Mouse (Mus musculus) stomach, embryonic 16.5 days (tissue): Measurements from ENCODE around the gene Olfr1353. TPM values are rescaled to one million over a fixed set of nuclear protein-coding genes. Genes with fewer than 3 reads are reported as not detected.
"Not testable (repeated sequence)": the region's sequence is repeated elsewhere in the genome, so short reads cannot be mapped to it uniquely, and the experiment has no call there.

Experiments
- ATAC-seq: fragments of 200-750 bp; cut with Nextera tagmentation; 2 replicates; pipeline ENCODE4 v1.8.0; 2017; ENCODE audit warnings: moderate number of reproducible peaks, moderate TSS enrichment; ENCODE audit not compliant: insufficient read depth, low FRiP score
- H3K27ac ChIP-seq: fragments of 300-500 bp; sonication (generic); 2 replicates; pipeline ENCODE4 v1.5.1; 2014; ENCODE audit warnings: low read length
- H3K27me3 ChIP-seq: fragments of 300-500 bp; sonication (generic); 2 replicates; pipeline ENCODE4 v1.6.1; 2014; ENCODE audit warnings: low read length, control low read depth, mixed read lengths; ENCODE audit not compliant: control insufficient read depth, insufficient read depth
- H3K36me3 ChIP-seq: fragments of 300-500 bp; sonication (generic); 2 replicates; pipeline ENCODE4 v1.6.1; 2014; ENCODE audit warnings: low read length; ENCODE audit not compliant: control insufficient read depth, insufficient read depth
- H3K4me1 ChIP-seq: fragments of 300-500 bp; sonication (generic); 2 replicates; pipeline ENCODE4 v1.6.1; 2014; ENCODE audit warnings: low read length, control low read depth, mixed read lengths; ENCODE audit not compliant: control insufficient read depth, insufficient read depth
- H3K4me2 ChIP-seq: fragments of 300-500 bp; sonication (generic); 2 replicates; pipeline ENCODE4 v1.6.1; 2014; ENCODE audit warnings: low read depth, low read length, mixed read lengths
- H3K4me3 ChIP-seq: fragments of 300-500 bp; sonication (generic); replicated peaks from 2 replicates; pipeline ENCODE4 v1.5.1; 2014; ENCODE audit warnings: mild to moderate bottlenecking, low read length
- H3K9ac ChIP-seq: fragments of 300-500 bp; sonication (generic); 2 replicates; pipeline ENCODE4 v1.6.1; 2014; ENCODE audit warnings: low read length
- H3K9me3 ChIP-seq: fragments of 300-500 bp; sonication (generic); replicated peaks from 2 replicates; pipeline ENCODE4 v1.6.1; 2016; ENCODE audit warnings: low read length, control low read depth; ENCODE audit not compliant: control insufficient read depth
- WGBS: fragments of 180-500 bp; shearing (Covaris S2); extraction: QIAGEN DNeasy Blood & Tissue Kit; methylation state at CpG from one replicate; pipeline ENCODE4 v1.1.7; 2014; 5-methylcytosine and 5-hydroxymethylcytosine counted together
- polyA plus RNA-seq: library from polyadenylated mRNA; unstranded; fragments of >200 nt; fragmentation: Nextera tagmentation; extraction: Ambion mirVana; gene quantifications from 2 replicates; pipeline ENCODE4 v1.2.1, GENCODE M21; 2015

Olfr1353 gene
- polyA plus RNA-seq, result not detected in 2 replicates

DNA sequence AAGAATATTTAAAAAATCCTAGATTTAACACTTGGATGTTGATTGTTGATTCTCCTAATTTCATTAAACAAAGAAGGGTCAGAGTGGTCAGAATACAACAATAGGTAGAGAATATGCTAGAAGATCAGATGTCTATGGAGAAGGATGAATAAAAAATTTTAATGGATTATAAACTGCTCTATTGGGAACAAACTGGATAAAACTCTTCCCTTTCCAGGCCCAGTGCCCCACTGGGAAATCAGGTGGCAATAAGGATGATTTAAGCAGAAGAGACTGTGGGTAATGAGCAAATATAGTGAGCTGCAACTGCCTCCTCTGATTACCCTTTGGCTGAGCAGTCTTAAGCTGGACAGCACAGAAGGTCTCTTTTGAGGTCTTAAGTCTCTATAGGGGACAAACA, at the start of gene Olfr1353:
Gene Olfr1353 (plus strand): TSS at position 301 of the 400 bp plus-strand sequence.
- H3K36me3 ChIP-seq, H3K4me3 ChIP-seq, H3K27ac ChIP-seq, ATAC-seq, H3K9me3 ChIP-seq, H3K27me3 ChIP-seq, H3K4me1 ChIP-seq, H3K9ac ChIP-seq, H3K4me2 ChIP-seq: not testable (repeated sequence)

DNA sequence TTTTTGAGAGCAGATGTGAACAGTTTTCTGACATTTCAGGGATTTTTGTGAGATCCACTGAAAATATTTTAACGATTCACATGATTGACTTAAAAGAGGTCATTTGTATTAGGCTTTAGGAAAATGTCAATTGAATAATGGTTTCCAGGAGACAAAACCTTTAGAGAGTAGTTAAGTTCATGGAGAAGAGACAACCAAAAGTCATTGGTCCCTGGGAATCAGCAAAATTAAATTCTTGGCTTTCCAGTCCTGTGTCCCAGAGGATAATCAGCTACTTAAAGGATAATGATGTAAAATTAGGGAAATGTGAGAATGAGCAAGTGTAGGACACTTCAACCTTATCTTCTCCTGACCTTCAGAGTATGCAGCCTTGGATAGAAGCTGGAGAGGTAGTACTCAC, 12.8 kb upstream of the Olfr1353 start, which contains the start of gene Olfr8:
Gene Olfr8 (plus strand): TSS at position 301 of the 400 bp plus-strand sequence.
- not testable (repeated sequence) for H3K4me2 ChIP-seq, H3K27ac ChIP-seq, H3K36me3 ChIP-seq, ATAC-seq, H3K9ac ChIP-seq, H3K27me3 ChIP-seq, H3K4me1 ChIP-seq, H3K4me3 ChIP-seq, H3K9me3 ChIP-seq
- 85% methylated on average over 1 of the region's 1 CpGs for WGBS

DNA sequence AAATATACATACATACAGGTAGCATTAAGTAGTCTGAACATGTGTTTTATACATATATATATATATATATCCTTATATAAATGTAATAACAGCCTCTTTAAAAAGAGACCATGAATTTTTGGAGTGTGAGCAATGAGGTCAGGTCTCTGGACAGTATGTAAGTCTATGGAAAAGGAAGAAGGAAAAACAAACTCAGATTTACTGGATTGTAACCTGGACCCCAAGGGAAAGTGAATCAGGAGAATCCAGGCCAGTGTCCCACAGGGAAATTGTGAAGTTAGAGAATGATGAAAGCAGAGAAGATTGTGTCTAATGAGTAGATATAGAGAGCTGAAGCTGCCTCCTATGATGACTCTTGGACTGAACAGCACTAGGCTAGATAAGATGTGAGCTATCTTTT, 17.6 kb downstream of the Olfr1353 start, which contains the start of gene Olfr1352:
Gene Olfr1352 (plus strand): TSS at position 301 of the 400 bp plus-strand sequence.
- no peaks in the 10 kb centered on the region for H3K9me3 ChIP-seq
- ATAC-seq, result no peak
- H3K4me3 ChIP-seq, result no peak within 1 kb of the TSS
- no peak within 1 kb of the TSS for H3K9ac ChIP-seq
- no peak within 1 kb of the TSS for H3K4me2 ChIP-seq
- no peaks in the 10 kb centered on the region for H3K36me3 ChIP-seq
- no peaks in the 10 kb centered on the region for H3K4me1 ChIP-seq
- no peak within 1 kb of the TSS for H3K27ac ChIP-seq
- no peaks in the 10 kb centered on the region for H3K27me3 ChIP-seq

DNA sequence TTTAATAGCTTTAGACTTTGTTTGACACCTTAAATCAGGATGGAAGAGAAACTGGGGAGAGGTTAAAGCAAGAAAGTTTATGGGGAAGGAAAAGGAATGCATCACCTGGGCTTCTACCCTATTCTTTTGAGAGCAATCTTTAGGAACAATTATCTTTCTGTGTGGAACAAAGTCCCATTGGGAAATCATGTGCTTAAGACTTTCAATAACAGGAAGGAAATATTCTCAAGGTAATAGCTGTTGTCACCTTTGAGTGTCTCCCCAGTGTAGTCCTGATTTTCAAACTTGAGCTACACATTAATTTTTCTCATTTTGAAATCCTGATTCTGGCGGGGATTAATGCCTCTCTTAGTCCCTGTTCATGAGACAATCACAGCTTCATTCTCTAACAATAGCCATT, 49.1 kb downstream of the Olfr1353 start, which contains the start of gene Olfr1351:
Gene Olfr1351 (plus strand): TSS at position 301 of the 400 bp plus-strand sequence.
- Histone ChIP-seq H3K36me3 (no peaks in the 10 kb centered on the region), H3K4me3 (no peak within 1 kb of the TSS), H3K27ac (no peak within 1 kb of the TSS), H3K4me1 (no peaks in the 10 kb centered on the region), H3K4me2 (no peak within 1 kb of the TSS), H3K9me3 (no peaks in the 10 kb centered on the region), H3K27me3 (no peaks in the 10 kb centered on the region), H3K9ac (no peak within 1 kb of the TSS)
- 65% methylated on average over 1 of the region's 1 CpGs for WGBS
- no peak for ATAC-seq

Other genes starting within 250 kb of the Olfr1353 start
- 3.0 and 4.8 TPM in 2 replicates for gene Casp14, start 245.0 kb upstream of the Olfr1353 start, polyA plus RNA-seq
- gene Ccdc105, start 210.2 kb upstream of the Olfr1353 start, polyA plus RNA-seq, result not detected in 2 replicates
- gene Slc1a6, start 182.8 kb upstream of the Olfr1353 start, polyA plus RNA-seq, result 0.65 and 0.67 TPM in 2 replicates
- gene Olfr1356, start 111.1 kb upstream of the Olfr1353 start, polyA plus RNA-seq, result not detected in 2 replicates
- not detected in 2 replicates for gene Olfr1355, start 87.8 kb upstream of the Olfr1353 start, polyA plus RNA-seq
- gene Olfr1354, start 50.1 kb upstream of the Olfr1353 start, polyA plus RNA-seq, result not detected in 2 replicates
- gene Olfr8, start 12.7 kb upstream of the Olfr1353 start, polyA plus RNA-seq, result not detected in 2 replicates
- not detected in 2 replicates for gene Olfr1352, start 17.7 kb downstream of the Olfr1353 start, polyA plus RNA-seq
- gene Olfr1351, start 49.2 kb downstream of the Olfr1353 start, polyA plus RNA-seq, result not detected in 2 replicates
- gene Olfr57, start 65.4 kb downstream of the Olfr1353 start, polyA plus RNA-seq, result not detected in 2 replicates
- gene 2610008E11Rik, start 134.3 kb downstream of the Olfr1353 start, polyA plus RNA-seq, result 21.6 and 22.7 TPM in 2 replicates
- not detected in 2 replicates for gene Vmn2r80, start 185.5 kb downstream of the Olfr1353 start, polyA plus RNA-seq